Mouse (Mus musculus): Measurements from ENCODE around the gene Gm9513.

Gene Gm9513

DNA sequence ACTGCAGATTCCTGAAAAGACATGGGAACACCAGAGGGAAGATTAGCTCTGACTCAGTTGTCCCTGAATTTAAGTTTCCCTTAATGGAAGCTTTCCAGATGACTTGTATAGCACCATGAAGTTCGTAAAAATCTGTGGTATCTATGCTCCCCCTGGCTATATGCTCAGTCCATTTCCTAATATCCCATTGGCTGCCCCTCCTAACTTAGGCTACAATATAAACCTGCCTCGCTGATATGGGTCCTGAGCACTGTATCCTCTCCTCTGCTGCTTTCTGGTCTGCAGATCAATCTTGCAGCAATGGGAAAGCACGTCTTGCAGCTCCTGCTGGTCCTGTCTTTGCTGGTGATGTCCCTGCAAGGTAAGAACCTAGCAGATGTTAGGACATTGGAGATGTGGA, at the start of gene Gm9513:
Gene Gm9513, plus strand, starts transcription at position 301 of the 400 bp plus-strand sequence.
- no peak for DNase-seq (ENCODE audit: low spot score)

DNA sequence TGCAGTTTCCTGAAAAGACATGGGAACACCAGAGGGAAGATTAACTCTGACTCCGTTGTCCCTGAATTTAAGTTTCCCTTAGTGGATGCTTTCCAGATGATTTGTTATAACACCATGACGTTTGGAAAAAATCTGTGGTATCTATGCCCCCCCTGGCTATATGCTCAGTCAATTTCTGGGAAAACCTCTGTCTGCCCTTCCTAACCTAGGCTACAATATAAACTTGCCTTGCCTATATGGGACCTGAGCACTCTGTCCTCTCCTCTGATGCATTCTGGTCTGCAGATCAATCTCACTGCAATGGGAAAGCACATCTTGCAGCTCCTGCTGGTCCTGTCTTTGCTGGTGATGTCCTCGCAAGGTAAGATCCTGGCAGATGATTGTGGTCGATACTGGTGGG, 43.9 kb upstream of the Gm9513 start, which contains the start of gene Gm7257:
Gene Gm7257, plus strand, starts transcription at position 301 of the 400 bp plus-strand sequence.
- DNase-seq (ENCODE audit: low spot score), result no peak

DNA sequence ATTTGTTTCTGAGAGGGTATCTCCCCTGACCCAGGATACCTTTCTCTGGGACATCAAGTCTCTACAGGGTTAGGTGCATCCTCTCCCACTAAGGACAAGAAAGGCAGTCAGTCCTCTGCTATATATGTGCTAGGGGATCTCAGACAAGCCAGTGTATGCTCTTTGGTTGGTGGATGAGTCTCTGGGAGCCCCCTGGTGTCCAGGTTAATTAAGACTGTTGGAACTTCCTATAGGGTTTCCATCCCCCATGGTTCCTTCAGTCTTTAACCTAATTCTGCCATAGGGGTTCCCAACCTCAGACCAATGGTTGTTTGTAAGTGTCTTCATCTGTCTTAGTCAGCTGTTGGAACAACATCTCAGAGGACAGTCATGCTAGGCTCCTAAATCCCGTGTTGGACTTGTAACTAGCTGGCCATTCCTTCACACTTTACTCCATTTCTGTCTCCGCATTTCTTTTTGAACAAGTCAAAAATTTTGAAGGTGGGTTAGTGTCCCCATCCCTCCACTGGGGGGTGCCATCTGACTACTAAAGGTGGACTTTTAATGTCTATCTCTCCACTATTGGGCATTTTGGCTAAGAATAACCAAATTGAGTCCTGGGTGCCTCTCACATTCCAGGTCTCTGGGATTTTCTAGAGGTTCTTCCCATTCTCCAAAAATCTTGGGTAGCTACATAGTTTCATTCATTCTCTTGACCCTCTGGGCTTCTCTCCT, 40.2 kb upstream of the Gm9513 start:
- no peak for DNase-seq (ENCODE audit: low spot score)

GRCm38 (mm10) chr9:36494501-36495220, 19.2 kb downstream of the Gm9513 start:
- no peak for DNase-seq (ENCODE audit: low spot score)

GRCm38 (mm10) chr9:36495824-36496223, 20.4 kb downstream of the Gm9513 start:
- no peak for DNase-seq (ENCODE audit: low spot score)

GRCm38 (mm10) chr9:36504211-36504610, 28.8 kb downstream of the Gm9513 start:
- DNase-seq (ENCODE audit: low spot score), result no peak

All from embryo, embryonic 10.5 days (tissue).